Mouse (Mus musculus): ENCODE measurements around the gene Mfap4.

DNA sequence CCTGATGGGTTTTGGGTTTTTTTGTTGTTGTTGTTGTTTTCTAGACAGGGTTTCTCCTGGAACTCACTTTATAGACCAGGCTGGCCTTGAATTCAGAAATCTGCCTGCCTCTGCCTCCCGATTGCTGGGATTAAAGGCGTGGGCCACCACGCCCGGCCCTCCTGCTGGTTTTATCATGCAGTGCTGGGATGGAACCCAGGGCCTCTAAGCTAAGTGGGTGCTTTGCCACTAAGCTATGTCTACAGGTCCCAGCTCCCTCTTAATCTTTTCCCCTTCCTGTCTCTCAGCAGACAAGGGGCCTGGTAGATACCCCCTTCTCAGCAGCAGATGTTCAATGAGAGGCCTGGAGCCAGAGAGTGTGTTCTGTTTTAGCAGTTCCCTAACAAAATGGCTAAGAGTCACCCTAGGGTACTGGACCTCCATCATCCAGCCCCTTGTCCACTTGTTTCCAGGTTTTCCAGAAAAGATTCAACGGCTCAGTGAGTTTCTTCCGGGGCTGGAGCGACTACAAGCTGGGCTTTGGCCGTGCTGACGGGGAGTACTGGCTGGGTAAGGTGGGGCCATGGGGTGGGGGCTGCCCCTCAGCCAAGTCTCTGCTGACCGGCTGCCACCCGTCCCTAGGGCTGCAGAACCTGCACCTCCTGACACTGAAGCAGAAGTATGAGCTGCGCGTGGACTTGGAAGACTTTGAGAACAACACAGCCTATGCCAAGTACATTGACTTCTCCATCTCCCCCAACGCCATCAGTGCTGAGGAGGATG is 1.4 kb downstream of the Mfap4 start:
- TF ChIP-seq NELFE (IDR thresholded peaks at IDR 0.05; ENCODE audit: low read depth, low read length) (no peak), CTCF (conservative IDR thresholded peaks at IDR 0.05 in 1 of 2, IDR thresholded peaks at IDR 0.05 in 1 of 2; ENCODE audit: low read depth in 2 of 2, low read length in 2 of 2) (no peak), E2F4 (IDR thresholded peaks at IDR 0.05; ENCODE audit: insufficient replicate concordance, low read depth, low read length) (no peak), UBTF (IDR thresholded peaks at IDR 0.05; ENCODE audit: low read depth, low read length) (no peak), CHD1 (IDR thresholded peaks at IDR 0.05; ENCODE audit: low read depth, low read length) (no peak)
